Mouse (Mus musculus) limb, embryonic 14.5 days (tissue): ENCODE results near the gene Wdr37. TPM values are rescaled to one million over a fixed set of nuclear protein-coding genes. Genes with fewer than 3 reads are reported as not detected.
"Not testable (repeated sequence)": the region's sequence is repeated elsewhere in the genome, so short reads cannot be mapped to it uniquely, and the experiment has no call there.

Experiments
- ATAC-seq: fragments of 200-750 bp; cut with Nextera tagmentation; 2 replicates; pipeline ENCODE4 v1.8.0; 2017; ENCODE audit warnings: low read depth, moderate number of reproducible peaks, moderate TSS enrichment; ENCODE audit not compliant: low FRiP score
- DNase-seq: peaks from one replicate; pipeline ENCODE4 v3.0.0-alpha.2; 2015; ENCODE audit warnings: low spot score
- H3K27ac ChIP-seq: fragments of 300-500 bp; sonication (generic); replicated peaks from 2 replicates; pipeline ENCODE4 v1.5.1; 2014; ENCODE audit warnings: low read depth, mild to moderate bottlenecking, low read length, moderate library complexity, mixed read lengths
- H3K27me3 ChIP-seq: fragments of 300-500 bp; sonication (generic); 2 replicates; pipeline ENCODE4 v1.6.1; 2014; ENCODE audit warnings: low read length, mixed read lengths; ENCODE audit not compliant: control insufficient read depth, insufficient read depth
- H3K36me3 ChIP-seq: fragments of 300-500 bp; sonication (generic); 2 replicates; pipeline ENCODE4 v1.6.1; 2014; ENCODE audit warnings: mild to moderate bottlenecking, low read length, moderate library complexity, mixed read lengths; ENCODE audit not compliant: control insufficient read depth, insufficient read depth
- H3K4me1 ChIP-seq: fragments of 300-500 bp; sonication (generic); 2 replicates; pipeline ENCODE4 v1.6.1; 2014; ENCODE audit warnings: antibody characterized with exemption, low read length, mixed read lengths; ENCODE audit not compliant: control insufficient read depth, insufficient read depth
- H3K4me2 ChIP-seq: fragments of 300-500 bp; sonication (generic); replicated peaks from 2 replicates; pipeline ENCODE4 v1.6.1; 2014; ENCODE audit warnings: low read depth, mild to moderate bottlenecking, low read length, moderate library complexity; ENCODE audit not compliant: severe bottlenecking
- H3K4me3 ChIP-seq: fragments of 300-500 bp; sonication (generic); replicated peaks from 2 replicates; pipeline ENCODE4 v1.5.1; 2014; ENCODE audit warnings: low read length
- H3K9ac ChIP-seq: fragments of 300-500 bp; sonication (generic); 2 replicates; pipeline ENCODE4 v1.6.1; 2014; ENCODE audit warnings: mild to moderate bottlenecking, low read depth, low read length, moderate library complexity; ENCODE audit not compliant: severe bottlenecking
- H3K9me3 ChIP-seq: fragments of 300-500 bp; sonication (generic); 2 replicates; pipeline ENCODE4 v1.6.1; 2016; ENCODE audit warnings: low read length; ENCODE audit not compliant: control insufficient read depth
- POLR2A ChIP-seq: fragments of 200-500 bp; IDR thresholded peaks from 2 replicates; pipeline ENCODE4 v1.8.0; 2012; ENCODE audit warnings: inconsistent platforms, mild to moderate bottlenecking, moderate library complexity, borderline replicate concordance; ENCODE audit not compliant: insufficient read depth, insufficient read length; ENCODE audit errors: extremely low read depth
- WGBS: fragments of 180-500 bp; shearing (Covaris S2); extraction: QIAGEN DNeasy Blood & Tissue Kit; methylation state at CpG from one replicate; pipeline ENCODE4 v1.1.7; 2014; 5-methylcytosine and 5-hydroxymethylcytosine counted together
- polyA plus RNA-seq, 2 experiments: library from polyadenylated mRNA; depleted of rRNA in 1 of 2; stranded (reverse) in 1 of 2; unstranded in 1 of 2; fragments of >200 nt; fragmentation: Nextera tagmentation in 1 of 2; extraction: Ambion mirVana in 1 of 2; gene quantifications; 2 replicates each; pipeline versions ENCODE4 v1.2.1 to v1.2.3; 2012 to 2014

Wdr37 gene
- polyA plus RNA-seq (2012; rRNA removed) (16.2 and 17.2 TPM in 2 replicates), polyA plus RNA-seq (2014; fragmentation: Nextera tagmentation; extraction: Ambion mirVana) (19.8 and 21.1 TPM in 2 replicates)

DNA sequence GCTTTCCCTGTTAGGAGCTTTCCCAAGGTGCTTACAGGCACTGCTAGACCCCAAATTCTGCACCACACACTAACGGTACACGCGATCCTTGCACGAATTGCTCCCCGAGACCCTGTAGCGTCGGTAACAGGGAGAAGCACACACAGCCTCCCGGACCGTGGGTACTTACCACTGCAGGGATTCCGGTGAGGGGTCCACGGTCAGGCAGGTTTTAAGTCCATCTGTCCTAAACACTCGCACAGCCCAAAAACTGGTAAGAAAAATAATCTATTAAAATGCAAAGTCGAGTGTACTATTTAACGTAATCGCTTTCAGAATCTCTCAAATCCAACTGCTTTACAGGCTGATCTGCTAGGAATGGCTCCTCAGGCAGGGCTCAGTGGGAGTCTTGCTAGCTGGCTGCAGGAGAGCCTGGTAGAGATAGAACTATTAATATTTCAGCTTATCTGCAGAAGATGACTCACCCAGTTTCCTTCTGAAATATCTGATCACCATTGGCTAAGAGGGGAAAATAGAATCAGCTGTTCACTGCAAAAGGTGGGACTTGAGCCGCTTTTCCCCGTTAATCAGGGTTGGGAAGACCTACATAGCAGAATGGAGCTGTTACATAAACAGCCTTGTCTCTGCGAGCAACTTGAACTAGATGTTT lies at the start of gene Wdr37:
Gene Wdr37, minus strand, starts transcription at position 596 of the 649 bp plus-strand sequence.
- Histone ChIP-seq H3K9me3 (no peaks in the 10 kb centered on the region), H3K27me3 (no peaks in the 10 kb centered on the region), H3K4me1 (peaks cover 8% of the 10 kb centered on the region), H3K9ac (peak within 1 kb of the TSS; percentile 84), H3K4me2 (peak within 1 kb of the TSS; percentile 82), H3K36me3 (peaks cover 3% of the 10 kb centered on the region; the same call in 1 of the 2 replicates), H3K27ac (peak within 1 kb of the TSS; percentile 96), H3K4me3 (peak within 1 kb of the TSS; percentile 83)
- WGBS, result 2% methylated on average over 18 of the region's 18 CpGs
- ATAC-seq (peak; percentile 21), DNase-seq (no peak)
- no peak for TF ChIP-seq POLR2A

- ATAC-seq, result not testable (repeated sequence)
- WGBS, result 94% methylated on average over 8 of the region's 8 CpGs
These were observed 42.2 kb upstream of the Wdr37 start for GRCm38 (mm10) chr13:8913890-8914289.

GRCm38 (mm10) chr13:8905986-8906385 lies 34.3 kb upstream of the Wdr37 start:
- H3K9ac ChIP-seq, H3K27ac ChIP-seq, H3K9me3 ChIP-seq, H3K4me2 ChIP-seq, H3K4me3 ChIP-seq, H3K27me3 ChIP-seq, ATAC-seq, H3K36me3 ChIP-seq, DNase-seq, H3K4me1 ChIP-seq: not testable (repeated sequence)
- WGBS, result 82% methylated on average over 2 of the region's 2 CpGs

More at GRCm38 (mm10) chr13:8913890-8914289, 42.2 kb upstream of the Wdr37 start:
- not testable (repeated sequence) for H3K9ac ChIP-seq, H3K27me3 ChIP-seq, H3K36me3 ChIP-seq, DNase-seq, H3K9me3 ChIP-seq, H3K4me2 ChIP-seq, H3K4me3 ChIP-seq, H3K4me1 ChIP-seq, H3K27ac ChIP-seq

DNA sequence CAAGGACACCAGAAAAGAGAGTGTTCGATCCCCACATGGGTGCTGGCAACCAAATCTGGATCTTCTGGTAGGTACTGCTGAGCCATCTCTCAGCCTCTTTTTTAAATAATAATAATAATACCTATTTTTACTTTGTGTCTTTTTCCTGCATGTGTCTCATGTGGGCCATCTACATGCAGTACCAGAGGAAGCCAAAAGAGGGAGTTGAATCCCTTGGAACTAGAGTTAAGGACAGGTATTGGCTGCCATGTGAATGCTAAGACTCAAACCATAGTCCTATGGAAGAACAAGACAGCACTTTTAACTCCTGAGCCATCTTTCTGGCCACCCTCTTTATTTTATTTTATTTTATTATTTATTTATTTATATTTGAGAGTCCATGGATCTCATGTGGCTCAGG lies 16.9 kb upstream of the Wdr37 start:
- no peak for TF ChIP-seq POLR2A
- Histone ChIP-seq H3K27ac (no peak overlapping the region), H3K27me3 (no peaks in the 10 kb centered on the region), H3K9ac (no peak overlapping the region), H3K4me3 (no peak overlapping the region), H3K4me2 (no peak overlapping the region), H3K9me3 (no peaks in the 10 kb centered on the region), H3K4me1 (peaks cover 3% of the 10 kb centered on the region; the same call in 1 of the 2 replicates), H3K36me3 (peaks cover 24% of the 10 kb centered on the region)
- 94% methylated on average over 1 of the region's 1 CpGs for WGBS
- ATAC-seq, result no peak
- no peak for DNase-seq

DNA sequence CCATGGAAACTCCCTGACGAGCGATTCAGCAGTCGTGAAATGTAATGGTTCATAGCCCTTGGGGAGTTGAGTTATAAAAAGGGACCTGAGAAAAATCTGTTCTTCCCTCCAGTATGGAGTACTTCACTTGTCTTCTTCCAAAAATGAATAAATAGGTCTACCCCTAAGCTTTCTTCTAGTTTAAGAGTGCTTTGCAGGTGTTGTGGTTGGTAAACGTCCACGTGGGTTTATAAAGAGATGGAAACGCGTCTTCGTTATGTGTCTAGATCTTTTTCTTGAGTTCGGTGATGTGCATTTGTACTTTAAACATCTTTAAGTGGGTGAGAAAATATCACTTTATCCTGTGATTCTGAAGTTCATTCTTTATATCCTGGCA lies 14.5 kb upstream of the Wdr37 start:
- H3K4me2 ChIP-seq, result peak overlapping the region; percentile 65
- WGBS, result 5% methylated on average over 9 of the region's 9 CpGs
- no peak for ATAC-seq
- no peak for DNase-seq
- peaks cover 3% of the 10 kb centered on the region; the same call in 1 of the 2 replicates for H3K4me1 ChIP-seq
- TF ChIP-seq POLR2A, result no peak
- H3K27ac ChIP-seq, result 0 out of 2 replicates have a peak overlapping the region, but pooled peaks have one; percentile 81
- peak overlapping the region; percentile 60 for H3K9ac ChIP-seq
- no peaks in the 10 kb centered on the region for H3K27me3 ChIP-seq
- peak overlapping the region; percentile 71 for H3K4me3 ChIP-seq
- H3K36me3 ChIP-seq, result peaks cover 19% of the 10 kb centered on the region
- no peaks in the 10 kb centered on the region for H3K9me3 ChIP-seq
